Mouse (Mus musculus) heart, embryonic 14.5 days (tissue): ENCODE results near the gene Zfp414. TPM values are rescaled to one million over a fixed set of nuclear protein-coding genes. Genes with fewer than 3 reads are reported as not detected.

Source experiments
- ATAC-seq: fragments of 200-750 bp; cut with Nextera tagmentation; 2 replicates; pipeline ENCODE4 v1.8.0; 2017; ENCODE audit warnings: low read depth, moderate TSS enrichment; ENCODE audit not compliant: insufficient number of reproducible peaks, insufficient read depth, low FRiP score
- H3K27ac ChIP-seq, 2 experiments: fragments of 200-500 bp in 1 of 2; fragments of 300-500 bp in 1 of 2; sonication (generic) in 1 of 2; replicated peaks in 1 of 2; 2 replicates each; pipeline ENCODE4 v1.5.1; 2012 to 2014; ENCODE audit warnings: low read depth in 2 of 2, low read length in 2 of 2, control low read depth in 1 of 2, mild to moderate bottlenecking in 1 of 2, mixed read lengths in 1 of 2; ENCODE audit not compliant: control insufficient read depth in 1 of 2, insufficient read depth in 1 of 2
- H3K27me3 ChIP-seq: fragments of 300-500 bp; sonication (generic); 2 replicates; pipeline ENCODE4 v1.6.1; 2014; ENCODE audit warnings: mild to moderate bottlenecking, low read length, control low read depth; ENCODE audit not compliant: control insufficient read depth, insufficient read depth
- H3K36me3 ChIP-seq: fragments of 300-500 bp; sonication (generic); 2 replicates; pipeline ENCODE4 v1.6.1; 2014; ENCODE audit warnings: mild to moderate bottlenecking, control low read depth, low read length, mixed read lengths; ENCODE audit not compliant: control insufficient read depth, insufficient read depth
- H3K4me1 ChIP-seq, 2 experiments: fragments of 200-500 bp in 1 of 2; fragments of 300-500 bp in 1 of 2; sonication (generic) in 1 of 2; 2 replicates each; pipeline ENCODE4 v1.6.1; 2012 to 2014; ENCODE audit warnings: low read length in 2 of 2, control low read depth in 1 of 2, mixed read lengths in 1 of 2; ENCODE audit not compliant: control insufficient read depth in 2 of 2, insufficient read depth in 2 of 2
- H3K4me2 ChIP-seq: fragments of 300-500 bp; sonication (generic); 2 replicates; pipeline ENCODE4 v1.6.1; 2014; ENCODE audit warnings: mild to moderate bottlenecking, low read length
- H3K4me3 ChIP-seq, 2 experiments: fragments of 200-500 bp in 1 of 2; fragments of 300-500 bp in 1 of 2; sonication (generic) in 1 of 2; 2 replicates each; pipeline ENCODE4 v1.5.1; 2012 to 2014; ENCODE audit warnings: low read length in 2 of 2, mild to moderate bottlenecking in 2 of 2, control low read depth in 1 of 2, low read depth in 1 of 2, moderate library complexity in 1 of 2; ENCODE audit not compliant: control insufficient read depth in 1 of 2, insufficient read depth in 1 of 2
- H3K9ac ChIP-seq: fragments of 300-500 bp; sonication (generic); 2 replicates; pipeline ENCODE4 v1.6.1; 2014; ENCODE audit warnings: mild to moderate bottlenecking, low read length
- H3K9me3 ChIP-seq: fragments of 300-500 bp; sonication (generic); 2 replicates; pipeline ENCODE4 v1.6.1; 2016; ENCODE audit warnings: low read length, control low read depth; ENCODE audit not compliant: control insufficient read depth
- WGBS: fragments of 180-500 bp; shearing (Covaris S2); extraction: QIAGEN DNeasy Blood & Tissue Kit; methylation state at CpG from one replicate; pipeline ENCODE4 v1.1.7; 2014; 5-methylcytosine and 5-hydroxymethylcytosine counted together
- polyA plus RNA-seq: library from polyadenylated mRNA; unstranded; fragments of >200 nt; fragmentation: Nextera tagmentation; extraction: Ambion mirVana; gene quantifications from 2 replicates; pipeline ENCODE4 v1.2.1, GENCODE M21; 2014

Zfp414 gene
- polyA plus RNA-seq, result 48.4 and 51.5 TPM in 2 replicates

- Histone ChIP-seq H3K36me3 (peaks cover 22% of the 10 kb centered on the region), H3K9me3 (no peaks in the 10 kb centered on the region), H3K4me2 (peak within 1 kb of the TSS; percentile 82), H3K4me3 (peak within 1 kb of the TSS; percentile 70), H3K27ac (peak within 1 kb of the TSS; percentile 96 to 98), H3K9ac (peak within 1 kb of the TSS; percentile 88), H3K4me1 (peaks cover 11 to 15% of the 10 kb centered on the region in 2 experiments), H3K27me3 (no peaks in the 10 kb centered on the region)
- WGBS, result 3% methylated on average over 27 of the region's 35 CpGs
- peak; percentile 93 for ATAC-seq
Observed at GRCm38 (mm10) chr17:33628621-33629486, at the start of gene Zfp414. Zfp414 (plus strand) TSS chr17:33629090.

GRCm38 (mm10) chr17:33584061-33584460, 44.8 kb upstream of the Zfp414 start:
- 72% methylated on average over 4 of the region's 4 CpGs for WGBS
- no peaks in the 10 kb centered on the region for H3K4me1 ChIP-seq

GRCm38 (mm10) chr17:33586011-33586410, 42.9 kb upstream of the Zfp414 start:
- ATAC-seq, result 0 out of 2 replicates have a peak, but pooled peaks have one; percentile 9
- no peak overlapping the region for H3K9ac ChIP-seq
- H3K27ac ChIP-seq, result no peak overlapping the region
- no peaks in the 10 kb centered on the region for H3K4me1 ChIP-seq
- no peaks in the 10 kb centered on the region for H3K9me3 ChIP-seq
- H3K4me2 ChIP-seq, result no peak overlapping the region
- H3K36me3 ChIP-seq, result no peaks in the 10 kb centered on the region
- H3K27me3 ChIP-seq, result no peaks in the 10 kb centered on the region
- H3K4me3 ChIP-seq, result no peak overlapping the region
- WGBS, result 64% methylated on average over 17 of the region's 17 CpGs

More at GRCm38 (mm10) chr17:33584061-33584460, 44.8 kb upstream of the Zfp414 start:
- no peak for ATAC-seq
- no peaks in the 10 kb centered on the region for H3K36me3 ChIP-seq
- H3K9me3 ChIP-seq, result no peaks in the 10 kb centered on the region
- no peak overlapping the region for H3K4me2 ChIP-seq
- H3K9ac ChIP-seq, result no peak overlapping the region
- H3K27ac ChIP-seq, result no peak overlapping the region
- no peak overlapping the region for H3K4me3 ChIP-seq
- no peaks in the 10 kb centered on the region for H3K27me3 ChIP-seq

GRCm38 (mm10) chr17:33597271-33597670, 31.6 kb upstream of the Zfp414 start:
- Histone ChIP-seq H3K4me2 (no peak overlapping the region), H3K9ac (no peak overlapping the region)

GRCm38 (mm10) chr17:33598506-33598905, 30.4 kb upstream of the Zfp414 start:
- Histone ChIP-seq H3K4me2 (no peak overlapping the region), H3K9me3 (peaks cover 9% of the 10 kb centered on the region), H3K36me3 (no peaks in the 10 kb centered on the region), H3K4me3 (no peak overlapping the region), H3K9ac (no peak overlapping the region), H3K27ac (no peak overlapping the region), H3K4me1 (no peaks in the 10 kb centered on the region), H3K27me3 (no peaks in the 10 kb centered on the region)
- 87% methylated on average over 5 of the region's 5 CpGs for WGBS
- no peak for ATAC-seq

More at GRCm38 (mm10) chr17:33597271-33597670, 31.6 kb upstream of the Zfp414 start:
- Histone ChIP-seq H3K27ac (no peak overlapping the region), H3K4me1 (no peaks in the 10 kb centered on the region), H3K36me3 (no peaks in the 10 kb centered on the region), H3K4me3 (no peak overlapping the region), H3K9me3 (peaks cover 9% of the 10 kb centered on the region), H3K27me3 (no peaks in the 10 kb centered on the region)
- ATAC-seq, result no peak

- 83% methylated on average over 8 of the region's 8 CpGs for WGBS
- H3K27me3 ChIP-seq, result no peaks in the 10 kb centered on the region
- no peaks in the 10 kb centered on the region for H3K4me1 ChIP-seq
Observed at GRCm38 (mm10) chr17:33599836-33600475, 28.9 kb upstream of the Zfp414 start.

GRCm38 (mm10) chr17:33600831-33601230, 28.1 kb upstream of the Zfp414 start:
- no peaks in the 10 kb centered on the region for H3K27me3 ChIP-seq
- H3K9ac ChIP-seq, result no peak overlapping the region
- no peak overlapping the region for H3K4me2 ChIP-seq
- no peaks in the 10 kb centered on the region for H3K36me3 ChIP-seq
- no peaks in the 10 kb centered on the region for H3K4me1 ChIP-seq
- 67% methylated on average over 3 of the region's 3 CpGs for WGBS
- no peak for ATAC-seq
- no peak overlapping the region for H3K4me3 ChIP-seq
- peaks cover 9% of the 10 kb centered on the region for H3K9me3 ChIP-seq
- no peak overlapping the region for H3K27ac ChIP-seq

More at GRCm38 (mm10) chr17:33599836-33600475, 28.9 kb upstream of the Zfp414 start:
- Histone ChIP-seq H3K4me2 (no peak overlapping the region), H3K36me3 (no peaks in the 10 kb centered on the region), H3K9me3 (peaks cover 9% of the 10 kb centered on the region), H3K9ac (no peak overlapping the region), H3K27ac (no peak overlapping the region), H3K4me3 (no peak overlapping the region)
- ATAC-seq, result no peak
